Mouse (Mus musculus) neural tube, embryonic 13.5 days (tissue): ENCODE data around the gene Nom1. TPM values are rescaled to one million over a fixed set of nuclear protein-coding genes. Genes with fewer than 3 reads are reported as not detected.
"Not testable (repeated sequence)": the region's sequence is repeated elsewhere in the genome, so short reads cannot be mapped to it uniquely, and the experiment has no call there.

ENCODE experiments used
- ATAC-seq: fragments of 200-750 bp; cut with Nextera tagmentation; 2 replicates; pipeline ENCODE4 v1.8.0; 2017; ENCODE audit warnings: low read depth, mild to moderate bottlenecking, moderate TSS enrichment, moderate library complexity
- H3K27ac ChIP-seq: fragments of 300-500 bp; sonication (generic); replicated peaks from 2 replicates; pipeline ENCODE4 v1.5.1; 2015; ENCODE audit warnings: moderate library complexity, mild to moderate bottlenecking, inconsistent platforms
- H3K27me3 ChIP-seq: fragments of 300-500 bp; sonication (generic); 2 replicates; pipeline ENCODE4 v1.6.1; 2015; ENCODE audit warnings: mild to moderate bottlenecking, inconsistent platforms
- H3K36me3 ChIP-seq: fragments of 300-500 bp; sonication (generic); 2 replicates; pipeline ENCODE4 v1.6.1; 2015; ENCODE audit warnings: mild to moderate bottlenecking, inconsistent platforms
- H3K4me1 ChIP-seq: fragments of 300-500 bp; sonication (generic); replicated peaks from 2 replicates; pipeline ENCODE4 v1.6.1; 2015; ENCODE audit warnings: inconsistent platforms
- H3K4me2 ChIP-seq: fragments of 300-500 bp; sonication (generic); 2 replicates; pipeline ENCODE4 v1.6.1; 2015; ENCODE audit warnings: inconsistent platforms, mild to moderate bottlenecking, moderate library complexity
- H3K4me3 ChIP-seq: fragments of 300-500 bp; sonication (generic); 2 replicates; pipeline ENCODE4 v1.5.1; 2015; ENCODE audit warnings: mild to moderate bottlenecking, inconsistent platforms
- H3K9ac ChIP-seq: fragments of 300-500 bp; sonication (generic); 2 replicates; pipeline ENCODE4 v1.6.1; 2015; ENCODE audit warnings: moderate library complexity, mild to moderate bottlenecking, inconsistent platforms
- H3K9me3 ChIP-seq: fragments of 300-500 bp; sonication (generic); 2 replicates; pipeline ENCODE4 v1.6.1; 2016; ENCODE audit warnings: inconsistent platforms
- WGBS: fragments of 180-500 bp; shearing (Covaris S2); methylation state at CpG from one replicate; pipeline ENCODE4 v1.1.7; 2015; 5-methylcytosine and 5-hydroxymethylcytosine counted together
- polyA plus RNA-seq: library from polyadenylated mRNA; unstranded; fragments of >200 nt; fragmentation: Nextera tagmentation; extraction: Ambion mirVana; gene quantifications from 2 replicates; pipeline ENCODE4 v1.2.1, GENCODE M21; 2015

Gene Nom1
- 16.8 and 22.2 TPM in 2 replicates for polyA plus RNA-seq

DNA sequence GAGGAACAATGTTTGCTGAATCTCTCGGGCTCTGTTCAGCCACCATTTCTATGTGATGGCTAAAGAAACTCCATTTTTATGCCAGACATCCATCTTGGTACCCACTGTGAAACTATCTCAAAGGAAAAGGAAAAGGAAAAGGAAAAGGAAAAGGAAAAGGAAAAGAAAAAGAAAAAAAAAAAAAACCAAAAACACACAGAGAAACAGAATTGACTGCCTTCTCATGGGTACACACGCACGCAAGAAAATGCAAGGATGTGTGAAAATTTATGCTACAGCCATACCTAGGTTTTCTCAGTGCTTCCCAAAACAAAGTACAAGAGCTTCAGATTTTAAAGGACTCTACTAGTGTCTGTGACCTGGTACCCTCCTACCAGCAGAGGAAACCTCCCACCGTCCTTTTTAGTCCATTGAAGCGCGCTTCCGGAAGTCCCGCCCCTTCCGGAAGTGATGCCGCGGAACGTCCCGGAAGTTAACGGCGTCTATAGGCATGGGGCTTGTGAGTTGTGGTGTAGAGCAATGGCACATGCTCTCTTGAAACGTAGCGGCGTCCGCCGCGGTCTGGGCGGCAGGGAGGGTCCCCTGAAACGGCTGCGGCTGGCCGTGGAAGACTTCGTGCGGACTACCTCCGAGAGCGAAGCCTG lies at the start of gene Nom1:
Nom1 (plus strand) TSS at position 437 of the 644 bp plus-strand sequence.
- Histone ChIP-seq H3K36me3 (peaks cover 33% of the 10 kb centered on the region), H3K9me3 (no peaks in the 10 kb centered on the region), H3K27ac (peak within 1 kb of the TSS; percentile 75), H3K9ac (peak within 1 kb of the TSS; percentile 89), H3K27me3 (peaks cover 26% of the 10 kb centered on the region), H3K4me1 (peaks cover 41% of the 10 kb centered on the region), H3K4me3 (peak within 1 kb of the TSS; percentile 69), H3K4me2 (peak within 1 kb of the TSS; percentile 98)
- WGBS, result 4% methylated on average over 29 of the region's 29 CpGs
- peak; percentile 99 for ATAC-seq

DNA sequence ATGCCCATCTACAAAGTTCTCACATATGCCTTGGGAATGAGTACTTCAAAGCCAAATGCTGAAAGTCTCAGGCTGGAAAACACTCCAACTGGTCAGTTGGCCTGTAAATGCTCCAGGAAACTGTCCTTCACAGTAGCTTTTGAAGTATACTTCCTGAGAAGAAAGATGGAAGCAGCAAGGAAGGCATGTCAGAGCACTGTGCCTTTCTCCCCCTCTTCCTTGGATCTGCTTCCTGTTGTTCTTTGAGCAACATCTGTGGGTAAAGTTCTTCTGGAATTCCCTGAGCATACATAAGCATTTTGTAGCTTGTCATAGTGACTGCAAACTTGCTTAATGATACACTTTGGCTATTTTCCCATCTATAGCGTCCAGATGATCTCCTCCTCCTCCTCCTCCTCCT lies 46.9 kb upstream of the Nom1 start:
- Histone ChIP-seq H3K27ac (no peak overlapping the region), H3K9ac (no peak overlapping the region), H3K4me1 (no peaks in the 10 kb centered on the region), H3K4me2 (no peak overlapping the region), H3K4me3 (no peak overlapping the region), H3K9me3 (no peaks in the 10 kb centered on the region), H3K36me3 (no peaks in the 10 kb centered on the region), H3K27me3 (peaks cover 13% of the 10 kb centered on the region)
- ATAC-seq, result no peak
- 54% methylated on average over 1 of the region's 1 CpGs for WGBS

DNA sequence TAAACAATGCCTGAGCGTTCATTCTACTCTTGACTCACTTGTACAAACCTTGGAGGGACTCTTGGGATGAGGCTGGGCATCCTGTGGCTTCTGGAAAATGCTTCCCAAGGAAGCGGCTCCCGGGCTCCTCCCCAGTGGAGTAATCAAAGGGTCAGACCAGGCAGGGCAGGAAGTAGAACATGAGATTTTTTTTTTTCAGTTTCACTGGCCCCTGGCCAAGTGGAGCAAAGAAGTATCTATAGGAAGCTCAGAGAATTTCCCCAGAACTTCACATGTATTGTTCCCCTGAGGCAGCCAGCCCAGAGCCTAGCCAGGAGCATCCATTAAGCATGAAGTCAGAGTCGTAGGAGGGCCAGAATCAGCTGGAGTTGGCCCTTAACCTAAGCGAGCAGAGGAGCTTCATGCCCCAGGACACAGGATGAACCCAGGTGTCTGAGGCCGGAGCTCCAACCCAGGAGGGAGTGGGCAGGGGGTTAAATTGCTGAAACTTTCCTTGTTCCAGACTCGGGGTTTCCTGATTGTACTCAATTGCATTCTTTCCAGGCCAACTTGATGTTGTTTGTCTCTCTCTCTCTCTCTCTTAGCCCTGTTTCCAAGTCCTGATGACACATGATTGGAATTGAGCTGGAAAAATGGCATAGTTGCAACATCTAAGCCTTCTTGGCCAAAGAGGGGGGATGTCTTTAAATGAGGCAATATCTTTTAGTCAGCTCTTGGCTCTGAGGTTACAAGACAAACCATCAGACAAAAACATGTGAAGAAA lies 46.1 kb upstream of the Nom1 start:
- no peak overlapping the region for H3K4me3 ChIP-seq
- WGBS, result 51% methylated on average over 7 of the region's 7 CpGs
- ATAC-seq, result no peak
- H3K27me3 ChIP-seq, result peaks cover 13% of the 10 kb centered on the region
- H3K4me1 ChIP-seq, result no peaks in the 10 kb centered on the region
- H3K9me3 ChIP-seq, result no peaks in the 10 kb centered on the region
- H3K4me2 ChIP-seq, result no peak overlapping the region
- 0 out of 2 replicates have a peak overlapping the region, but pooled peaks have one; percentile 33 for H3K27ac ChIP-seq
- H3K9ac ChIP-seq, result no peak overlapping the region
- no peaks in the 10 kb centered on the region for H3K36me3 ChIP-seq

DNA sequence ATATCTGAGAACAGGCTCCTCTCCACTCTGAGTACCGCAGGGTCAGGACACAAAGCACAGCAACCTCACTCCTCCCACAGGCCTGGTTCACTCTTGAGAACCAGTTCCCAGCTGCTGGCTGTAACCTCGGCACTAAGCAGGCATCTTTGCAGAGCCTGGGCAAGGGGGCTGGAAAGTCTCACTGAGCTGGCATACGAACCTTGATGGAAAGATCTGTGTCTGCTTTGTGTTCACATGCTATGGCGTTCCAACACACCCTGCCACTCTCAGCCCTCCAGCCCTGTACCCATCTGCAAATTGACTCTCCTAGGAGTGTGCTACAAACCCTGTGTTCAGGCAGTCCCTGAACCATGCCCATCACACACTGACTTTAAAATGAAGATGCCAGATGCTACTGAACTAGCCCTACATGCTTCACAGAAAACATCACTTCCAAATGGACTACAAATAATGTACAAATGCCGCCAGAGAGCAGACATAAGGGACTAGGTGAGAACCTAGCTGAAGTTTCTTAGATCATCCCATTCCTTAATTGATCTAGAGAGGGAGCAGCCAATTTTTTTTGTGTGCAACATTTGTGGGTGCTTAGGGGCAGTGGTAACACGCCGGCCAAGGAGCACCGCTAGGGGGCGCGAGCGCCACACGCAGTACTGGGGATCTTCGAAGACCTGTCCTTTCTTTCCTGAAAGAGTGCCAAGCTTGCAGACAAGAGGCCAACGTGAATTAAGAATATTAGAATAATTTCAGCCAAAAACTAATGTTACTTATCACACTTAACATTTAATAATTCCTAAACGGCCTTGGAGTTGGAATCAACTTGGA lies 45.3 kb upstream of the Nom1 start:
- H3K4me2 ChIP-seq, result no peak overlapping the region
- H3K9me3 ChIP-seq, result no peaks in the 10 kb centered on the region
- no peak overlapping the region for H3K27ac ChIP-seq
- ATAC-seq, result 0 out of 2 replicates have a peak, but pooled peaks have one; percentile 47
- no peak overlapping the region for H3K4me3 ChIP-seq
- WGBS, result 23% methylated on average over 15 of the region's 15 CpGs
- H3K4me1 ChIP-seq, result no peaks in the 10 kb centered on the region
- H3K9ac ChIP-seq, result no peak overlapping the region
- peaks cover 13% of the 10 kb centered on the region for H3K27me3 ChIP-seq
- no peaks in the 10 kb centered on the region for H3K36me3 ChIP-seq

DNA sequence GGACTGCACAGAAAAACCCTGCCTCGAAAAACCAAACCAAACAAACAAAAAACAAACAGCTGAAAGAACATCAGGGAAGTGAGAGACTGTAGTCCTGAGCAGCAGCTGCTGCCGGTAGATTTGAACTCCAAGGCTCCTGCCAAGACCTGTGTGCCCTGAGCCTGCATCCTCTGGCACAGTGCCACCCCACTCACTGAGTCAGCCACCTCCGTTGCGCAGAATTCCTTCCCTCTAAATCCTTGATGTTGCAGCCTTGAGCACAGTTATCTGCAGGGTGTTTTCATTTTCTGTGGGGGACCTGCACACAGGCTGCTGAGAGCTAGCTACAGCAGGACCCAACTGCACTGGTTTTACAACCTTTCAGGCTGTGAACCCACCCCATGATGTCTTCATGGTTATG lies 36.0 kb upstream of the Nom1 start:
- H3K9ac ChIP-seq, result no peak overlapping the region
- no peaks in the 10 kb centered on the region for H3K36me3 ChIP-seq
- H3K27me3 ChIP-seq, result no peaks in the 10 kb centered on the region
- H3K4me2 ChIP-seq, result no peak overlapping the region
- no peaks in the 10 kb centered on the region for H3K9me3 ChIP-seq
- no peak overlapping the region for H3K27ac ChIP-seq
- H3K4me1 ChIP-seq, result no peaks in the 10 kb centered on the region
- no peak overlapping the region for H3K4me3 ChIP-seq
- no peak for ATAC-seq
- 64% methylated on average over 4 of the region's 4 CpGs for WGBS

DNA sequence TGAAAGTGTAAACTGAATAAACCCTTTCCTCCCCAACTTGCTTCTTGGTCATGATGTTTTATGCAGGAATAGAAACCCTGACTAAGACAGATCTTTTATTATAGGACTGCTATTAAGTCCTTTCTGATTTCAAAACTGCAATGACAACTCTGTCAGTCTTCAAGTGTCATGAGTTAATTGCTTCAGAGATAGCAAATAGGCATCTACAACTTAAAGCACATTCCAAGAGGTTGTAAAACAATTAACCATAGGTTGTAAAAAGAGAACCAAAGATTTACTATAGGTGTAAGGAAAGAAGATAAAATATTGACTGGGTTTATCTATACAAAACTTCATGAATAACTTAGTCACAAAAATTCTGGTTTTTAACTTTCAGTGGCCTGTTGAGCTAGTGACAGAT lies 23.6 kb upstream of the Nom1 start:
- no peaks in the 10 kb centered on the region for H3K36me3 ChIP-seq
- ATAC-seq, result no peak
- no peak overlapping the region for H3K27ac ChIP-seq
- H3K4me3 ChIP-seq, result no peak overlapping the region
- H3K9me3 ChIP-seq, result no peaks in the 10 kb centered on the region
- no peaks in the 10 kb centered on the region for H3K27me3 ChIP-seq
- no peaks in the 10 kb centered on the region for H3K4me1 ChIP-seq
- no peak overlapping the region for H3K9ac ChIP-seq
- no peak overlapping the region for H3K4me2 ChIP-seq

DNA sequence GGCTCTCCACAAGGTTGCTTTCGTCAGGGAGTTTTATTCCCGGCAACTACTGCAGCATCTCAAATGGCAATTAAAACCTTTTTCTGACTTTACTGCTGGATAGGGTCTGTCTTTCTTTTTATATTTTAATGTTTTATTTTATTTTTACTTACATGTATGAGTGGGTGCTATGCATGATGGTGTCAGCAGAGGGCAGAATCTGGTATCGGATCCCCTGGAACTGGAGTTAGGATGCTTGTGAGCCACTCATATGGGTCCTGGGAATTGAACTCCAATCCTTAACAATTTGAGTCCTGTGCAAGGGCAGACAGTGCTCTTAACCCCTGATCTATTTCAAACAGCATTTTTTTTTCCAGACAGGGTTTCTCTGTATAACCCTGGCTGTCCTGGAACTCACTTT lies 21.4 kb upstream of the Nom1 start:
- H3K36me3 ChIP-seq, result no peaks in the 10 kb centered on the region
- H3K4me3 ChIP-seq, result no peak overlapping the region
- H3K9me3 ChIP-seq, result 0 out of 2 replicates have a peak, but pooled peaks cover 4% of the 10 kb centered on the region
- WGBS, result 85% methylated on average over 3 of the region's 3 CpGs
- no peak for ATAC-seq
- no peaks in the 10 kb centered on the region for H3K27me3 ChIP-seq
- H3K27ac ChIP-seq, result no peak overlapping the region
- no peaks in the 10 kb centered on the region for H3K4me1 ChIP-seq
- H3K4me2 ChIP-seq, result no peak overlapping the region
- no peak overlapping the region for H3K9ac ChIP-seq

DNA sequence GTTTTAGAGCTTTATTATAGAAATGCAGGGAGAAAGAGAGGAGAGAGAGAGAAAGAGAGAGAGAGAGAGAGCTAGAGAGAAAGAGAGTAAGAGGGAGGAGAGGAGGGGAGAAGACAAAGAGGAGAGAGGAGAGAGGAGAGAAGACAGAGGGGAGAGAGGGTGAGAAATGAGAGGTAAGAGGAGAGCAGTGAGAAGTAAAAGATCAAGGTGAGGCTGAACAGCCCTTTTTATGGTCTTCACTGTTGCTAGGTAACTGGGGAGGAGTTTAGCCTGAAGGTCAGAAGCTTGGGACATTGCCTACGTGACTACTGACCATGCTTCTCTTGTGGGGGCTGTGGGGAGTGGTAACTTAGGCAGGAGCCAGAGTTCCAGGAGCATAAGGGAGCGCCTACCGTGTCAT lies 11.1 kb upstream of the Nom1 start:
- not testable (repeated sequence) for H3K27ac ChIP-seq, H3K4me3 ChIP-seq, H3K4me2 ChIP-seq, H3K9me3 ChIP-seq, H3K9ac ChIP-seq, H3K36me3 ChIP-seq, ATAC-seq, H3K4me1 ChIP-seq, H3K27me3 ChIP-seq
- 60% methylated on average over 3 of the region's 3 CpGs for WGBS

DNA sequence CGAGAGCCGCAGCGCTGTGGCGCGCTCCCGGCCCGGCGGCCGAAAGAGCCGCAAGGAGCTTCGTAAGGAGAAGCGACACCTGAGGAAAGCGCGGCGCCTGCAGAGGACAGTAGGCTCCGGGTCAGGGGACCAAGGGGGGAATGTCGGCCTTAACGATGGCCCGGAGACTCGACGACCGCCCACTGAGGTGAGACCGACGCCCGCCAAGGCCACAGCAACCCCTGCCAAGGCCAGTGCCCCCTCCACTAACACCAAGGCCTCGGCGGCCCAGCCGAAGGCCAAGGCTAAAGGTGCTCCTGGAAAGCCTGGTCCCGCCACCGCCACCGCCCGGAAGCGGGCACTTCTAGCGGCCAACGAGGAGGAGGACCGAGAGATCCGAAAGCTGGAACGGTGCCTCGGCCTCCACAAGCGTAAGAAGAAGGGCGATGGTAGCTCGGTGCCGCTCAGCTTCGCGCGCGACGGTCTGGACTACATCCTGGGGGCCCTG lies 451 bp downstream of the Nom1 start:
- peak; percentile 80 for ATAC-seq

DNA sequence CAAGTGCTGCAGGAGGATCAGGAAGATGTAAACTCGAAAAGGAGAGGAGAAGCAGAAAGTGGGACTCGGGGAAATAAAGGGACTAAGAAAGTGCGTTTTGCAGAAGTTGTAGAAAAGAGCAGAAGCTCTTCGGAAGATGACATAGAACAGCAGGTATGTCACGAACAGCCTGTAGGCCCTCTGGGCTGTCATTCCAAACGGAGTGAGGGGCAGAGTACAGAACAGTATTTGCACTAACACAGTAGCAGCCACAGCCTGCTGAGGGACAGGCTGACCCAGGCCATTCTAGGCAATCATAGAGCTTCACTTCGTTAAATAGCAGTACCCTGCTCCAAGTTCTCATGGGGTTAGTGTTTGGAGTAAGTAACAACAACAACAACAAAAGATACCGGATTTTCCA lies 1.0 kb downstream of the Nom1 start:
- no peak for ATAC-seq
- no peak overlapping the region for H3K27ac ChIP-seq
- H3K36me3 ChIP-seq, result peaks cover 44% of the 10 kb centered on the region
- peak overlapping the region; percentile 98 for H3K4me2 ChIP-seq
- H3K4me3 ChIP-seq, result peak overlapping the region; percentile 69
- peaks cover 23% of the 10 kb centered on the region for H3K27me3 ChIP-seq
- peak overlapping the region; percentile 89 for H3K9ac ChIP-seq
- WGBS, result 54% methylated on average over 8 of the region's 8 CpGs
- H3K4me1 ChIP-seq, result peaks cover 41% of the 10 kb centered on the region
- H3K9me3 ChIP-seq, result no peaks in the 10 kb centered on the region

More for the DNA sequence above, 451 bp downstream of the Nom1 start:
- H3K4me1 ChIP-seq, result peaks cover 41% of the 10 kb centered on the region
- peak overlapping the region; percentile 75 for H3K27ac ChIP-seq
- peaks cover 39% of the 10 kb centered on the region for H3K36me3 ChIP-seq
- H3K27me3 ChIP-seq, result peaks cover 26% of the 10 kb centered on the region
- WGBS, result under 1% methylated on average over 46 of the region's 48 CpGs
- H3K4me2 ChIP-seq, result peak overlapping the region; percentile 98
- peak overlapping the region; percentile 89 for H3K9ac ChIP-seq
- no peaks in the 10 kb centered on the region for H3K9me3 ChIP-seq
- peak overlapping the region; percentile 69 for H3K4me3 ChIP-seq

DNA sequence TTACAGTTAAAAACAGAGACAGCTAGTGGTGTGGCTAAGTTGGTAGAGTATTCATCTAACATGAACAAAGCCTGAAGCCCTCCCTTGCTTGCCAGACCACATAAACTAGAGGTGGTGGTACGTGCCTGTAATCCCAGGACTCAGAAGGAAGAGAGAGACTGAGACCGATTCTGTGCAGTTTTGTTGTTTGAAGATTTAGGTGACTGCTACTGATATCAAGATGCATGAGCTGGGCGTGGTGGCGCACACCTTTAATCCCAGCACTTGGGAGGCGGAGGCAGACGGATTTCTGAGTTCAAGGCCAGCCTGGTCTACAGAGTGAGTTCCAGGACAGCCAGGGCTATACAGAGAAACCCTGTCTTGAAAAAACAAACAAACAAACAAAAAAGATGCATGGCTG lies 2.3 kb downstream of the Nom1 start:
- Histone ChIP-seq H3K36me3 (peaks cover 57% of the 10 kb centered on the region), H3K27me3 (peaks cover 13% of the 10 kb centered on the region), H3K4me1 (peaks cover 41% of the 10 kb centered on the region), H3K4me2 (peak overlapping the region; percentile 98; the same call in 1 of the 2 replicates)
- WGBS, result 96% methylated on average over 6 of the region's 6 CpGs
- H3K27ac ChIP-seq, ATAC-seq, H3K9ac ChIP-seq, H3K9me3 ChIP-seq, H3K4me3 ChIP-seq: not testable (repeated sequence)

DNA sequence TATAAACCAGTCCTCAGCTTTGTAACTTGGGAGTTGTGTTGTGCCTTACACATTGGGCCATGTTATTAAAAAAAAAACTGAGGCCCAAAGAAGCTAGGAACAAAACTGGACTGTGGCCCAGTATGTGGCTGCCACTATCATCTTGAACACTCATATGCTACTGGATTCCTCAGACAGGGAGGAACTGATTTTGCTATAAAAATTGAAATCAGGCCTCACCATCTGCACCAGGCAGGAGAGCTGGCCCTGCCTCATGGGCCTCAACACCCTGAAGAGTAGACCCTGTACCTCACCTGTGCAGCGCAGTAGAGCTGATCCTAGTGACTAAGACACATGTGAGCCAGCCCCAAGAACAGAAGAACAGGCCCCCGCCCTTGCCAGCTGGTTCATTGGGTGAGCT lies 10.8 kb downstream of the Nom1 start:
- H3K27me3 ChIP-seq, result no peaks in the 10 kb centered on the region
- no peaks in the 10 kb centered on the region for H3K9me3 ChIP-seq
- H3K9ac ChIP-seq, result no peak overlapping the region
- ATAC-seq, result no peak
- H3K4me2 ChIP-seq, result no peak overlapping the region
- peaks cover 93% of the 10 kb centered on the region for H3K36me3 ChIP-seq
- no peaks in the 10 kb centered on the region for H3K4me1 ChIP-seq
- no peak overlapping the region for H3K27ac ChIP-seq
- no peak overlapping the region for H3K4me3 ChIP-seq
- WGBS, result 97% methylated on average over 2 of the region's 2 CpGs
